ENCODE assay signal across 22 mouse cellular contexts in genomic region chr11:22661072-22661471, GRCm38 (mm10).
DNase-seq lines count a peak whose midpoint lies in the region; ATAC-seq and TF ChIP-seq lines count a peak whose summit lies in the region.
"Had no signal": no experiment of that assay in that cellular context is flagged by ENCODE, and none has a peak within 500 bp of the region (broad histone marks: within the 10 kb centered on the region; RNA-seq: fewer than 3 reads in every experiment).

No protein-coding gene starts in this region.

- no peak overlapping the region for H3K4me2 ChIP-seq in hindbrain, postnatal 0 days (ENCODE audit: low read depth, low read length)
- H3K4me2 ChIP-seq in midbrain, embryonic 14.5 days (ENCODE audit: low read length) = no peak overlapping the region
- no peak overlapping the region for H3K4me2 ChIP-seq in midbrain, embryonic 11.5 days
- H3K4me2 ChIP-seq in stomach, postnatal 0 days (replicated peaks; ENCODE audit: low read depth) = no peak overlapping the region
- no peak overlapping the region for H3K4me2 ChIP-seq in liver, postnatal 0 days (ENCODE audit: low read depth, low read length)
- H3K4me2 ChIP-seq: forebrain, embryonic 15.5 days; heart, embryonic 15.5 days; intestine, embryonic 15.5 days; kidney, embryonic 15.5 days; limb, embryonic 12.5 days; liver, embryonic 12.5 days; lung, embryonic 14.5 days; stomach, embryonic 15.5 days had no signal

- no peak for TF ChIP-seq EP300 in stomach, postnatal 0 days (optimal IDR thresholded peaks at IDR 0.05)
- TF ChIP-seq EP300 in liver, postnatal 0 days (IDR thresholded peaks at IDR 0.05; ENCODE audit: low read depth) = no peak

- no peaks in the 10 kb centered on the region for H3K9me3 ChIP-seq in hindbrain, postnatal 0 days (ENCODE audit: low read length)
- no peaks in the 10 kb centered on the region for H3K9me3 ChIP-seq in hindbrain, embryonic 10.5 days
- no peaks in the 10 kb centered on the region for H3K9me3 ChIP-seq in midbrain, embryonic 14.5 days (ENCODE audit: control insufficient read depth, low read length)
- H3K9me3 ChIP-seq in midbrain, embryonic 11.5 days (ENCODE audit: control insufficient read depth, low read length) = no peaks in the 10 kb centered on the region
- H3K9me3 ChIP-seq in stomach, postnatal 0 days (ENCODE audit: control insufficient read depth, low read length) = no peaks in the 10 kb centered on the region
- no peaks in the 10 kb centered on the region for H3K9me3 ChIP-seq in liver, postnatal 0 days (ENCODE audit: low read length)
- H3K9me3 ChIP-seq: forebrain, embryonic 15.5 days; heart, embryonic 15.5 days; intestine, embryonic 15.5 days; kidney, embryonic 15.5 days; limb, embryonic 12.5 days; liver, embryonic 12.5 days; stomach, embryonic 15.5 days had no signal

- H3K4me1 ChIP-seq in hindbrain, postnatal 0 days (ENCODE audit: insufficient read depth, low read length) = no peaks in the 10 kb centered on the region
- peaks cover 14% of the 10 kb centered on the region for H3K4me1 ChIP-seq in hindbrain, embryonic 10.5 days (replicated peaks)
- no peaks in the 10 kb centered on the region for H3K4me1 ChIP-seq in midbrain, embryonic 14.5 days (ENCODE audit: control insufficient read depth, insufficient read depth, low read length)
- no peaks in the 10 kb centered on the region for H3K4me1 ChIP-seq in midbrain, embryonic 11.5 days (ENCODE audit: control insufficient read depth, insufficient read depth, low read length)
- H3K4me1 ChIP-seq in stomach, postnatal 0 days (replicated peaks; ENCODE audit: control insufficient read depth, insufficient read depth) = no peaks in the 10 kb centered on the region
- no peaks in the 10 kb centered on the region for H3K4me1 ChIP-seq in liver, postnatal 0 days (ENCODE audit: insufficient read depth)
- H3K4me1 ChIP-seq: intestine, embryonic 15.5 days; limb, embryonic 12.5 days had no signal

- WGBS in hindbrain, postnatal 0 days = 48% methylated on average over 5 of the region's 5 CpGs
- WGBS in hindbrain, embryonic 10.5 days = 61% methylated on average over 5 of the region's 5 CpGs
- WGBS in midbrain, embryonic 14.5 days = 52% methylated on average over 5 of the region's 5 CpGs
- WGBS in midbrain, embryonic 11.5 days = 63% methylated on average over 5 of the region's 5 CpGs
- WGBS in stomach, postnatal 0 days = 22% methylated on average over 5 of the region's 5 CpGs
- 48% methylated on average over 5 of the region's 5 CpGs for WGBS in liver, postnatal 0 days (ENCODE audit: insufficient replicate concordance)

- TF ChIP-seq CTCF in hindbrain, postnatal 0 days (IDR thresholded peaks at IDR 0.05; ENCODE audit: low read depth) = no peak
- TF ChIP-seq CTCF in stomach, postnatal 0 days (IDR thresholded peaks at IDR 0.05; ENCODE audit: low read depth) = no peak
- no peak for TF ChIP-seq CTCF in liver, postnatal 0 days (IDR thresholded peaks at IDR 0.05; ENCODE audit: low read depth)

- H3K27ac ChIP-seq in hindbrain, postnatal 0 days = no peak overlapping the region
- no peak overlapping the region for H3K27ac ChIP-seq in hindbrain, embryonic 10.5 days
- H3K27ac ChIP-seq in midbrain, embryonic 14.5 days (replicated peaks; ENCODE audit: low read depth, low read length) = no peak overlapping the region
- no peak overlapping the region for H3K27ac ChIP-seq in midbrain, embryonic 11.5 days (ENCODE audit: low read depth, low read length)
- H3K27ac ChIP-seq in stomach, postnatal 0 days (replicated peaks) = no peak overlapping the region
- H3K27ac ChIP-seq in liver, postnatal 0 days (ENCODE audit: low read depth) = no peak overlapping the region
- H3K27ac ChIP-seq: forebrain, embryonic 15.5 days; heart, embryonic 15.5 days; intestine, embryonic 15.5 days; kidney, embryonic 15.5 days; limb, embryonic 12.5 days; liver, embryonic 12.5 days; macrophage; stomach, embryonic 15.5 days had no signal

- no peak overlapping the region for H3K4me3 ChIP-seq in hindbrain, postnatal 0 days (ENCODE audit: low read length)
- no peak overlapping the region for H3K4me3 ChIP-seq in hindbrain, embryonic 10.5 days
- no peak overlapping the region for H3K4me3 ChIP-seq in midbrain, embryonic 14.5 days (replicated peaks; ENCODE audit: low read depth, low read length)
- no peak overlapping the region for H3K4me3 ChIP-seq in midbrain, embryonic 11.5 days (ENCODE audit: low read depth, low read length)
- H3K4me3 ChIP-seq in stomach, postnatal 0 days (ENCODE audit: low read depth, low read length) = no peak overlapping the region
- H3K4me3 ChIP-seq in liver, postnatal 0 days (ENCODE audit: low read depth, low read length) = no peak overlapping the region
- H3K4me3 ChIP-seq: forebrain, embryonic 15.5 days; heart, embryonic 15.5 days; intestine, embryonic 15.5 days; kidney, embryonic 15.5 days; limb, embryonic 12.5 days; liver, embryonic 12.5 days; stomach, embryonic 15.5 days had no signal

- H3K9ac ChIP-seq in hindbrain, postnatal 0 days (replicated peaks; ENCODE audit: low read length) = no peak overlapping the region
- H3K9ac ChIP-seq in midbrain, embryonic 14.5 days (replicated peaks; ENCODE audit: low read length) = no peak overlapping the region
- H3K9ac ChIP-seq in midbrain, embryonic 11.5 days (ENCODE audit: low read length) = no peak overlapping the region
- no peak overlapping the region for H3K9ac ChIP-seq in stomach, postnatal 0 days (ENCODE audit: low read length)
- no peak overlapping the region for H3K9ac ChIP-seq in liver, postnatal 0 days (replicated peaks)
- H3K9ac ChIP-seq: forebrain, embryonic 15.5 days; heart, embryonic 15.5 days; intestine, embryonic 15.5 days; kidney, embryonic 15.5 days; limb, embryonic 12.5 days; liver, embryonic 12.5 days; lung, embryonic 14.5 days; stomach, embryonic 15.5 days had no signal

- peak; percentile 27 for DNase-seq in hindbrain, postnatal 0 days (ENCODE audit: low spot score)
- DNase-seq in hindbrain, embryonic 10.5 days (ENCODE audit: low spot score) = no peak
- DNase-seq in midbrain, embryonic 14.5 days = peak; percentile 39
- no peak for DNase-seq in midbrain, embryonic 11.5 days (ENCODE audit: low spot score, missing footprints)
- DNase-seq in brain, adult 2 months (ENCODE audit: low read depth, low spot score) = peak; percentile 23
- no peak for DNase-seq in stomach, postnatal 0 days (ENCODE audit: low spot score)
- no peak for DNase-seq in liver, postnatal 0 days
- DNase-seq: cerebellum, adult 11-12 months; cerebellum, postnatal 14 days; embryo, embryonic 11 days; gastrocnemius, postnatal 25 days; lung, embryonic 14.5 days; retina, postnatal 1 day had no signal

- ATAC-seq in hindbrain, postnatal 0 days = peak; percentile 45; the same call in 1 of the 2 replicates
- no peak for ATAC-seq in midbrain, embryonic 14.5 days (ENCODE audit: low FRiP score, low TSS enrichment)
- ATAC-seq in midbrain, embryonic 11.5 days (ENCODE audit: low FRiP score) = no peak
- ATAC-seq in stomach, postnatal 0 days (ENCODE audit: low FRiP score, low TSS enrichment) = peak; percentile 71
- no peak for ATAC-seq in liver, postnatal 0 days
- ATAC-seq: liver, embryonic 12.5 days; Patski had no signal

- H3K36me3 ChIP-seq in hindbrain, postnatal 0 days (ENCODE audit: insufficient read depth, low read length) = no peaks in the 10 kb centered on the region
- no peaks in the 10 kb centered on the region for H3K36me3 ChIP-seq in hindbrain, embryonic 10.5 days
- no peaks in the 10 kb centered on the region for H3K36me3 ChIP-seq in midbrain, embryonic 14.5 days (ENCODE audit: control insufficient read depth, insufficient read depth, low read length)
- no peaks in the 10 kb centered on the region for H3K36me3 ChIP-seq in midbrain, embryonic 11.5 days (ENCODE audit: control insufficient read depth, insufficient read depth, low read length)
- no peaks in the 10 kb centered on the region for H3K36me3 ChIP-seq in stomach, postnatal 0 days (ENCODE audit: control insufficient read depth, insufficient read depth, low read length)
- no peaks in the 10 kb centered on the region for H3K36me3 ChIP-seq in liver, postnatal 0 days (replicated peaks; ENCODE audit: insufficient read depth, low read length)
- H3K36me3 ChIP-seq: forebrain, embryonic 15.5 days; heart, embryonic 15.5 days; intestine, embryonic 15.5 days; kidney, embryonic 15.5 days; limb, embryonic 12.5 days; liver, embryonic 12.5 days; stomach, embryonic 15.5 days had no signal

- no peaks in the 10 kb centered on the region for H3K27me3 ChIP-seq in hindbrain, postnatal 0 days (ENCODE audit: insufficient read depth, low read length)
- H3K27me3 ChIP-seq in hindbrain, embryonic 10.5 days (ENCODE audit: insufficient read depth, poor library complexity, severe bottlenecking) = no peaks in the 10 kb centered on the region; the same call in 1 of the 2 replicates
- H3K27me3 ChIP-seq in midbrain, embryonic 14.5 days (ENCODE audit: control insufficient read depth, insufficient read depth, low read length) = no peaks in the 10 kb centered on the region
- H3K27me3 ChIP-seq in midbrain, embryonic 11.5 days (ENCODE audit: control insufficient read depth, insufficient read depth, low read length) = no peaks in the 10 kb centered on the region
- no peaks in the 10 kb centered on the region for H3K27me3 ChIP-seq in stomach, postnatal 0 days (ENCODE audit: control insufficient read depth, insufficient read depth, low read length)
- no peaks in the 10 kb centered on the region for H3K27me3 ChIP-seq in liver, postnatal 0 days (ENCODE audit: insufficient read depth, low read length)
- H3K27me3 ChIP-seq: forebrain, embryonic 15.5 days; heart, embryonic 15.5 days; intestine, embryonic 15.5 days; kidney, embryonic 15.5 days; limb, embryonic 12.5 days; Patski; stomach, embryonic 15.5 days had no signal

Comparison
In these comparisons a context has a peak if more than half of its experiments do, and no peak if none do; other contexts are left out.
1. DNase-seq: peak in hindbrain, postnatal 0 days (single experiment), midbrain, embryonic 14.5 days (single experiment) and brain, adult 2 months (single experiment); none in hindbrain, embryonic 10.5 days (single experiment), midbrain, embryonic 11.5 days (single experiment), stomach, postnatal 0 days (single experiment) and liver, postnatal 0 days (single experiment).
2. ATAC-seq: peak in hindbrain, postnatal 0 days (single experiment) and stomach, postnatal 0 days (single experiment); none in midbrain, embryonic 14.5 days (single experiment), midbrain, embryonic 11.5 days (single experiment) and liver, postnatal 0 days (single experiment).